Comparison of ENCODE assay signal across 13 mouse cellular contexts in genomic region chr11:118161240-118161639, GRCm38 (mm10). TPM values are rescaled to one million over a fixed set of nuclear protein-coding genes. Genes with fewer than 3 reads are reported as not detected.
DNase-seq lines count a peak whose midpoint lies in the region; ATAC-seq and TF ChIP-seq lines count a peak whose summit lies in the region.
"Had no signal": no experiment of that assay in that cellular context is flagged by ENCODE, and none has a peak within 500 bp of the region (broad histone marks: within the 10 kb centered on the region; RNA-seq: fewer than 3 reads in every experiment).

No protein-coding gene starts in this region.

- no peak for TF ChIP-seq CTCF in midbrain, postnatal 0 days (IDR thresholded peaks at IDR 0.05)

- peaks cover 36% of the 10 kb centered on the region for H3K36me3 ChIP-seq in heart, embryonic 13.5 days
- H3K36me3 ChIP-seq in kidney, embryonic 15.5 days, result peaks cover 22% of the 10 kb centered on the region
- peaks cover 16% of the 10 kb centered on the region for H3K36me3 ChIP-seq in midbrain, postnatal 0 days (ENCODE audit: insufficient read depth, low read length)

- H3K4me2 ChIP-seq in heart, embryonic 13.5 days, result no peak overlapping the region; the same call in 1 of the 2 replicates
- no peak overlapping the region for H3K4me2 ChIP-seq in kidney, embryonic 15.5 days
- H3K4me2 ChIP-seq in midbrain, postnatal 0 days (ENCODE audit: low read depth, low read length, poor library complexity, severe bottlenecking), result no peak overlapping the region
- H3K4me2 ChIP-seq: forebrain, embryonic 12.5 days had no signal

- whole genome bisulfite sequencing in heart, embryonic 13.5 days, result 51% methylated on average over 6 of the region's 6 CpGs
- 44% methylated on average over 6 of the region's 6 CpGs for WGBS in kidney, embryonic 15.5 days
- WGBS in midbrain, postnatal 0 days, result 86% methylated on average over 6 of the region's 6 CpGs

- no peak for DNase-seq in heart, postnatal 25 days (ENCODE audit: low spot score)
- no peak for DNase-seq in kidney, adult 18-20 months
- peak; percentile 42 for DNase-seq in ovary, postnatal 36 days (ENCODE audit: low spot score)
- DNase-seq in ovary, postnatal 14 days (ENCODE audit: low spot score), result no peak
- DNase-seq in midbrain, postnatal 0 days (ENCODE audit: low spot score), result no peak
- no peak for DNase-seq in urinary bladder, postnatal 10 days (ENCODE audit: low spot score)
- DNase-seq: cerebellum, adult 9-11 months; gastrocnemius, postnatal 14 days; thymus, adult 2 months had no signal

- no peak overlapping the region for H3K4me3 ChIP-seq in heart, embryonic 13.5 days
- H3K4me3 ChIP-seq in kidney, embryonic 15.5 days (replicated peaks), result no peak overlapping the region
- H3K4me3 ChIP-seq in midbrain, postnatal 0 days (ENCODE audit: low read depth, low read length), result no peak overlapping the region
- H3K4me3 ChIP-seq: forebrain, embryonic 12.5 days had no signal

- H3K4me1 ChIP-seq in heart, embryonic 13.5 days, result peaks cover 60% of the 10 kb centered on the region
- peaks cover 45% of the 10 kb centered on the region for H3K4me1 ChIP-seq in kidney, embryonic 15.5 days
- no peaks in the 10 kb centered on the region for H3K4me1 ChIP-seq in midbrain, postnatal 0 days (ENCODE audit: insufficient read depth, low read length)

- intact Hi-C loops in heart, postnatal 25 days (cut with DNase I), result no loop called here

- H3K27ac ChIP-seq in heart, embryonic 13.5 days (replicated peaks), result peak overlapping the region; percentile 86
- peak overlapping the region; percentile 67 for H3K27ac ChIP-seq in kidney, embryonic 15.5 days
- H3K27ac ChIP-seq in midbrain, postnatal 0 days (ENCODE audit: low read depth, low read length), result 0 out of 2 replicates have a peak overlapping the region, but pooled peaks have one; percentile 48
- H3K27ac ChIP-seq: forebrain, embryonic 12.5 days had no signal

- peak; percentile 5; the same call in 1 of the 2 replicates for ATAC-seq in heart, embryonic 13.5 days (ENCODE audit: extremely low read depth, insufficient number of reproducible peaks, low FRiP score, low TSS enrichment)
- 0 out of 2 replicates have a peak, but pooled peaks have one; percentile 20 for ATAC-seq in kidney, embryonic 15.5 days (replicated peaks; ENCODE audit: low FRiP score)
- ATAC-seq in midbrain, postnatal 0 days (ENCODE audit: low FRiP score), result no peak
- ATAC-seq: inflammation-experienced regulatory T-cells, adult 6 months had no signal

- no peaks in the 10 kb centered on the region for H3K27me3 ChIP-seq in heart, embryonic 13.5 days (replicated peaks)
- H3K27me3 ChIP-seq in kidney, embryonic 15.5 days, result no peaks in the 10 kb centered on the region
- no peaks in the 10 kb centered on the region for H3K27me3 ChIP-seq in midbrain, postnatal 0 days (ENCODE audit: insufficient read depth, low read length)
- H3K27me3 ChIP-seq: forebrain, embryonic 12.5 days had no signal

- peaks cover 2% of the 10 kb centered on the region; the same call in 1 of the 2 replicates for H3K9me3 ChIP-seq in heart, embryonic 13.5 days
- H3K9me3 ChIP-seq in kidney, embryonic 15.5 days (replicated peaks), result no peaks in the 10 kb centered on the region
- H3K9me3 ChIP-seq in midbrain, postnatal 0 days (ENCODE audit: low read length), result no peaks in the 10 kb centered on the region
- H3K9me3 ChIP-seq: forebrain, embryonic 12.5 days had no signal

- peak overlapping the region; percentile 67 for H3K9ac ChIP-seq in heart, embryonic 13.5 days
- no peak overlapping the region for H3K9ac ChIP-seq in kidney, embryonic 15.5 days
- no peak overlapping the region for H3K9ac ChIP-seq in midbrain, postnatal 0 days (replicated peaks; ENCODE audit: low read length, poor library complexity, severe bottlenecking)
- H3K9ac ChIP-seq: forebrain, embryonic 12.5 days had no signal

RNA-seq across cellular contexts. Expression of gene Dnah17, which starts 30.8 kb away (rescaled TPM):
- polyA plus RNA-seq in heart, embryonic 13.5 days (2015; fragmentation: Nextera tagmentation; extraction: Ambion mirVana), result 0.05 and 0.10 TPM in 2 replicates
- total RNA-seq in heart, postnatal 25 days (2021), result under 1 TPM; 0.06 to 0.10 TPM
- 0.17 and 0.22 TPM in 2 replicates for polyA plus RNA-seq in kidney, embryonic 15.5 days (2015; fragmentation: Nextera tagmentation; extraction: Ambion mirVana)
- total RNA-seq in midbrain, postnatal 0 days (2014; rRNA removed), result 0.05 TPM in 2 replicates
- polyA plus RNA-seq in midbrain, postnatal 0 days (2015; fragmentation: Nextera tagmentation; extraction: Ambion mirVana), result 0.15 and 0.20 TPM in 2 replicates
